Mouse (Mus musculus) right cerebral cortex, adult 2 months (tissue): ENCODE data around the gene Gm28269.

Source experiments
- DNase-seq, 2 experiments: peaks; one replicate each; pipeline ENCODE4 v3.0.0; 2021 to 2022; ENCODE audit warnings: low spot score in 2 of 2

Gm28269 gene

GRCm38 (mm10) chrX:21744997-21745396, at the start of gene Gm28269:
Gene Gm28269 (minus strand): TSS chrX:21745097.
- DNase-seq, result no peak

GRCm38 (mm10) chrX:21716885-21717284, 28.0 kb downstream of the Gm28269 start:
- no peak for DNase-seq

- no peak for DNase-seq
Observed at GRCm38 (mm10) chrX:21715293-21715692, 29.6 kb downstream of the Gm28269 start.

GRCm38 (mm10) chrX:21714829-21715228, 30.1 kb downstream of the Gm28269 start, which contains the start of gene Slc6a14:
Gene Slc6a14 (plus strand): TSS chrX:21714896.
- DNase-seq, result no peak

- no peak for DNase-seq
Observed at GRCm38 (mm10) chrX:21704470-21704869, 40.4 kb downstream of the Gm28269 start.

- DNase-seq, result no peak
Observed at GRCm38 (mm10) chrX:21701646-21702045, 43.3 kb downstream of the Gm28269 start.

GRCm38 (mm10) chrX:21695687-21696086, 49.2 kb downstream of the Gm28269 start:
- DNase-seq, result no peak

GRCm38 (mm10) chrX:21695220-21695619, 49.7 kb downstream of the Gm28269 start:
- DNase-seq, result no peak
